In genomic region chr5:28209549-28210431, GRCm38 (mm10) we compare ENCODE assay signal across 8 mouse cellular contexts. TPM values are rescaled to one million over a fixed set of nuclear protein-coding genes. Genes with fewer than 3 reads are reported as not detected.
DNase-seq lines count a peak whose midpoint lies in the region; ATAC-seq lines count a peak whose summit lies in the region.

No protein-coding gene starts in this region.

- H3K27me3 ChIP-seq in lung, embryonic 15.5 days: peaks cover 95% of the 10 kb centered on the region
- peaks cover 96% of the 10 kb centered on the region for H3K27me3 ChIP-seq in embryonic facial prominence, embryonic 12.5 days

- no peak overlapping the region for H3K27ac ChIP-seq in lung, embryonic 15.5 days
- H3K27ac ChIP-seq in embryonic facial prominence, embryonic 12.5 days: no peak overlapping the region

- H3K36me3 ChIP-seq in lung, embryonic 15.5 days: no peaks in the 10 kb centered on the region
- no peaks in the 10 kb centered on the region for H3K36me3 ChIP-seq in embryonic facial prominence, embryonic 12.5 days

- no peak for DNase-seq in lung, adult 18-20 months
- DNase-seq in kidney, adult 18-20 months: peak; percentile 23
- DNase-seq in mesoderm, embryonic 11.5 days (ENCODE audit: low read depth, low spot score): peak; percentile 64
- DNase-seq in urinary bladder, postnatal 36 days (ENCODE audit: low spot score in 2 of 2): no peak
- DNase-seq in gastrocnemius, adult 8-10 months (ENCODE audit: low spot score in 2 of 2): no peak
- no peak for DNase-seq in right cerebral cortex, adult 18-20 months

- peaks cover 8% of the 10 kb centered on the region for H3K4me1 ChIP-seq in lung, embryonic 15.5 days
- 0 out of 2 replicates have a peak, but pooled peaks cover 4% of the 10 kb centered on the region for H3K4me1 ChIP-seq in embryonic facial prominence, embryonic 12.5 days

- no peak overlapping the region for H3K9ac ChIP-seq in lung, embryonic 15.5 days
- H3K9ac ChIP-seq in embryonic facial prominence, embryonic 12.5 days: no peak overlapping the region

- under 1% methylated on average over 80 of the region's 80 CpGs for WGBS in lung, embryonic 15.5 days
- WGBS in embryonic facial prominence, embryonic 12.5 days: under 1% methylated on average over 73 of the region's 80 CpGs

- H3K4me3 ChIP-seq in lung, embryonic 15.5 days: peak overlapping the region; percentile 18
- peak overlapping the region; percentile 28 for H3K4me3 ChIP-seq in embryonic facial prominence, embryonic 12.5 days

- ATAC-seq in lung, embryonic 15.5 days (ENCODE audit: borderline replicate concordance, extremely low read depth, low FRiP score, low TSS enrichment): no peak
- ATAC-seq in embryonic facial prominence, embryonic 12.5 days (ENCODE audit: insufficient number of reproducible peaks, insufficient read depth, low FRiP score, low TSS enrichment): peak; percentile 22; the same call in 1 of the 2 replicates

- H3K4me2 ChIP-seq in lung, embryonic 15.5 days: peak overlapping the region; percentile 51
- H3K4me2 ChIP-seq in embryonic facial prominence, embryonic 12.5 days (replicated peaks): peak overlapping the region; percentile 43

- H3K9me3 ChIP-seq in lung, embryonic 15.5 days: no peaks in the 10 kb centered on the region
- no peaks in the 10 kb centered on the region for H3K9me3 ChIP-seq in embryonic facial prominence, embryonic 12.5 days

RNA-seq across cellular contexts. Expression of gene Cnpy1, which starts 35.8 kb away (rescaled TPM):
- polyA plus RNA-seq in lung, embryonic 15.5 days (2015; fragmentation: Nextera tagmentation; extraction: Ambion mirVana): 0.56 and 0.63 TPM in 2 replicates
- 0.95 and 1.0 TPM in 2 replicates for polyA plus RNA-seq in embryonic facial prominence, embryonic 12.5 days (2016; fragmentation: Nextera tagmentation; extraction: Ambion mirVana)
- not detected for total RNA-seq in gastrocnemius, adult 8-10 months (2022)

RNA-seq across cellular contexts. Expression of gene En2, which starts 44.3 kb away (rescaled TPM):
- polyA plus RNA-seq in lung, embryonic 15.5 days (2015; fragmentation: Nextera tagmentation; extraction: Ambion mirVana): not detected in 2 replicates
- not detected in 2 replicates for polyA plus RNA-seq in embryonic facial prominence, embryonic 12.5 days (2016; fragmentation: Nextera tagmentation; extraction: Ambion mirVana)
- under 1 TPM; 0.38 to 0.48 (median 0.44) TPM for total RNA-seq in gastrocnemius, adult 8-10 months (2022)

Comparison
In these comparisons a context has a peak if more than half of its experiments do, and no peak if none do; other contexts are left out.
1. DNase-seq: peak in kidney, adult 18-20 months (single experiment) and mesoderm, embryonic 11.5 days (single experiment); none in lung, adult 18-20 months (0 of 2), urinary bladder, postnatal 36 days (0 of 2), gastrocnemius, adult 8-10 months (0 of 2) and right cerebral cortex, adult 18-20 months (single experiment).